Mouse (Mus musculus): ENCODE data around the gene Atg4b. TPM values are rescaled to one million over a fixed set of nuclear protein-coding genes. Genes with fewer than 3 reads are reported as not detected.
"Not testable (repeated sequence)": the region's sequence is repeated elsewhere in the genome, so short reads cannot be mapped to it uniquely, and the experiment has no call there.

Atg4b gene
- polyA plus RNA-seq, 1 experiment from 2014 or later: 54.8 TPM

DNA sequence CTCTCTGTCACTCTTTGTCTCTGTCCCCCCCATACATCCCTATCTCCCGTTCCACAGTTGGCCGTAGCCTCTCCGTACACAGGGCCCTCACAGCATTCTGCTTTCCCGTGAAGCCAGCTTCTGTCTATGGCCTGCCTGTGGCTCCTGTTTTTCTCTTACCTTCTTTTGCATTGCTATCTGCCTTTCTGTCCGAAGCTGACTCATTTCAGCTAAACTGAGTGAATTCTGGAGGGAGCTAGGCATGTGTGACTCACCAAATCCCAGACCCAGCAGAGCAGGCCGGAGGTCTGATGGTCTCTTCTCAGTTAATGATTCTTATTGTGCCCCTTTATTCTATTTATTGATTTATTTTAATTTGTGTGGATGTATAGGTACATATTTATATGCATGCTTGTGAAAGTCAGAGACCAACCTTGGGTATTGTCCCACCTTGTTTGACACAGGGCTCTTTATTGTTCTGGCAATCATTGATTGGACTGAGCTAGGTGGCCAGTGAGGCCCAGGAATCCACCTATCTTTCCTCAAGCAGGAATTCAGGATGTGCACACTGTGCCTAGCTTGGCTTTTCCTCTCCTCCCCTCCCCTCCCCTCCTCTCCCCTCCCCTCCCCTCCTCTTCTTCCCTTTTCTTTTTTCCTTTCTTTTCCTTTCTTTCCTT lies 84.7 kb downstream of the Atg4b start:
- Histone ChIP-seq H3K27ac (ENCODE audit: low read length) (no peak overlapping the region), H3K9me3 (replicated peaks; ENCODE audit: control insufficient read depth, low read length) (no peaks in the 10 kb centered on the region), H3K4me1 (ENCODE audit: control insufficient read depth, insufficient read depth, low read length) (no peaks in the 10 kb centered on the region), H3K4me3 (ENCODE audit: low read length) (no peak overlapping the region), H3K36me3 (ENCODE audit: control insufficient read depth, insufficient read depth) (peaks cover 2% of the 10 kb centered on the region; the same call in 1 of the 2 replicates), H3K27me3 (ENCODE audit: control insufficient read depth, insufficient read depth, low read length) (no peaks in the 10 kb centered on the region), H3K9ac (ENCODE audit: low read length) (no peak overlapping the region), H3K4me2 (ENCODE audit: low read depth, low read length) (no peak overlapping the region)
- WGBS: 78% methylated on average over 6 of the region's 6 CpGs
- no peak for ATAC-seq (replicated peaks; ENCODE audit: extremely low read depth, insufficient read depth, low FRiP score)

DNA sequence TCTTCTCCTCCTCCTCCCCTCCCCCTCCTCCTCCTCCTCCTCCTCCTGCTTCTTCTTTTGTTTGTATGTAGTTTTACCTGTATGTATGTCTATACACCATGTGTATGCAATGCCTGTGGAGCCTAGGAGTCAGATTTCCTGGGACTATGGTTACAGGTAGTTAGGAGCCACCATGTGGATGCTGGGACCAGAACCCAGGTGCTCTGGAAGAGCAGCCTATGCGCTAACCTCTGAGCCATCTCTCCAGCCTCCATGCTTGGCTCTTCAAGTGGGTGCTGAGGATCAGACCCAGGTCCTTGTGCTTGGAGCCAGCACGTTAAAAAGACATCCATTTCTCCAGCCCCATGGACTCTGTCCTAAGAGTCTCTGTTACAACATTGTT lies 85.2 kb downstream of the Atg4b start:
- H3K27ac ChIP-seq (ENCODE audit: low read length): no peak overlapping the region
- ATAC-seq (replicated peaks; ENCODE audit: extremely low read depth, insufficient read depth, low FRiP score): no peak
- H3K4me3 ChIP-seq (ENCODE audit: low read length): no peak overlapping the region
- H3K27me3 ChIP-seq (ENCODE audit: control insufficient read depth, insufficient read depth, low read length): no peaks in the 10 kb centered on the region
- 85% methylated on average over 2 of the region's 2 CpGs for WGBS
- H3K4me1 ChIP-seq (ENCODE audit: control insufficient read depth, insufficient read depth, low read length): no peaks in the 10 kb centered on the region
- no peak overlapping the region for H3K9ac ChIP-seq (ENCODE audit: low read length)
- no peaks in the 10 kb centered on the region for H3K9me3 ChIP-seq (replicated peaks; ENCODE audit: control insufficient read depth, low read length)
- no peak overlapping the region for H3K4me2 ChIP-seq (ENCODE audit: low read depth, low read length)
- peaks cover 2% of the 10 kb centered on the region; the same call in 1 of the 2 replicates for H3K36me3 ChIP-seq (ENCODE audit: control insufficient read depth, insufficient read depth)

DNA sequence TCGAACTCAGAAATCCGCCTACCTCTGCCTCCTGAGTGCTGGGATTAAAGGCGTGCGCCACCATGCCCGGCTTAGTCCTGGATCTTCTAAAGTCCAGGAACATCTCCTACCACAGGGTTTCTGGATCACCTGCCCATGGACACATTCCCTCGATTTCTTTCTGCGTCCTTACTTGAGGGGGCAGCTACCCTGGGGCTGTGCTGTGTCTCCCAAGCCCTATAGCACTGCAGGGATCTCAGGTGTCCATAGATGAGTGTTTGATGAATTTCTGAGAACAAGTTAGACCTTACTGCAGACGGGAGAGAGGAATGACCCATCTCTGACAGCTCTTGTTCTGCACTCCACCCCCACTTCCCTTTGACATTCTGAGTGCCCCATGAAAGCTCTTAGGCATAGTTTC lies 86.0 kb downstream of the Atg4b start:
- H3K4me1 ChIP-seq (ENCODE audit: control insufficient read depth, insufficient read depth, low read length): no peaks in the 10 kb centered on the region
- no peak overlapping the region for H3K9ac ChIP-seq (ENCODE audit: low read length)
- no peak overlapping the region for H3K4me3 ChIP-seq (ENCODE audit: low read length)
- H3K9me3 ChIP-seq (replicated peaks; ENCODE audit: control insufficient read depth, low read length): no peaks in the 10 kb centered on the region
- H3K36me3 ChIP-seq (ENCODE audit: control insufficient read depth, insufficient read depth): peaks cover 2% of the 10 kb centered on the region; the same call in 1 of the 2 replicates
- no peak for ATAC-seq (replicated peaks; ENCODE audit: extremely low read depth, insufficient read depth, low FRiP score)
- H3K27me3 ChIP-seq (ENCODE audit: control insufficient read depth, insufficient read depth, low read length): no peaks in the 10 kb centered on the region
- H3K27ac ChIP-seq (ENCODE audit: low read length): no peak overlapping the region
- 92% methylated on average over 8 of the region's 8 CpGs for WGBS
- H3K4me2 ChIP-seq (ENCODE audit: low read depth, low read length): no peak overlapping the region

DNA sequence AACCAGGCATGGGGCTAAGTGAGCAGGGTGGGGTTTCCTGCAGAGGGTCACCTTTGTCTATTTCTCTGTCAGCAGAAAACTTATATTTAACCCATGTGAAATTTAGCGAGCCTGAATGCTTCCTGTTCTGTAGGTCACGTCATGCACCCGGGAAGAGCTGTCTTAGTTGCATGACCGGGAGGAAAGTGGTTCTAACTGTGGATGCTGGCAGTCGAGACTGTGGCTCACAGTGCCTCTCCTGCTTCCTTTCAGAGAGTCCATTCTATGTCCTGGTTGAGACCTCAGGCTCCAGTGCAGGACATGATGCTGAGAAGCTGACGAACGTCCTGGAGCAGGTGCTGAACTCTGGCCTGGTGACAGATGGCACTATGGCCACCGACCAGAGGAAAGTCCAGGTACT lies 87.3 kb downstream of the Atg4b start:
- not testable (repeated sequence) for H3K4me3 ChIP-seq (ENCODE audit: low read length); H3K27me3 ChIP-seq (ENCODE audit: control insufficient read depth, insufficient read depth, low read length); H3K9ac ChIP-seq (ENCODE audit: low read length); H3K4me2 ChIP-seq (ENCODE audit: low read depth, low read length); H3K36me3 ChIP-seq (ENCODE audit: control insufficient read depth, insufficient read depth); H3K4me1 ChIP-seq (ENCODE audit: control insufficient read depth, insufficient read depth, low read length); H3K27ac ChIP-seq (ENCODE audit: low read length); ATAC-seq (replicated peaks; ENCODE audit: extremely low read depth, insufficient read depth, low FRiP score); H3K9me3 ChIP-seq (replicated peaks; ENCODE audit: control insufficient read depth, low read length)
- 81% methylated on average over 6 of the region's 8 CpGs for WGBS

Other genes starting within 250 kb of the Atg4b start
- 3.8 and 4.5 TPM in 2 replicates for gene Farp2, start 239.4 kb upstream of the Atg4b start, polyA plus RNA-seq (2015; fragmentation: Nextera tagmentation; extraction: Ambion mirVana)
- 150 and 158 TPM in 2 replicates for gene Stk25, start 92.8 kb upstream of the Atg4b start, polyA plus RNA-seq (2015; fragmentation: Nextera tagmentation; extraction: Ambion mirVana)
- gene Bok, start 65.8 kb upstream of the Atg4b start, polyA plus RNA-seq (2015; fragmentation: Nextera tagmentation; extraction: Ambion mirVana): 41.4 and 46.4 TPM in 2 replicates
- gene Thap4, start 3.4 kb downstream of the Atg4b start, polyA plus RNA-seq (2015; fragmentation: Nextera tagmentation; extraction: Ambion mirVana): 54.3 and 54.4 TPM in 2 replicates
- 154 and 172 TPM in 2 replicates for gene Dtymk, start 50.4 kb downstream of the Atg4b start, polyA plus RNA-seq (2015; fragmentation: Nextera tagmentation; extraction: Ambion mirVana)
- 13.0 and 13.4 TPM in 2 replicates for gene Ing5, start 52.5 kb downstream of the Atg4b start, polyA plus RNA-seq (2015; fragmentation: Nextera tagmentation; extraction: Ambion mirVana)
- 17.9 and 18.5 TPM in 2 replicates for gene D2hgdh, start 73.4 kb downstream of the Atg4b start, polyA plus RNA-seq (2015; fragmentation: Nextera tagmentation; extraction: Ambion mirVana)
- 0.14 TPM in 1 of 2 replicates, not detected in the other for gene Gal3st2, start 109.8 kb downstream of the Atg4b start, polyA plus RNA-seq (2015; fragmentation: Nextera tagmentation; extraction: Ambion mirVana)
- gene Gal3st2b, start 166.8 kb downstream of the Atg4b start, polyA plus RNA-seq (2015; fragmentation: Nextera tagmentation; extraction: Ambion mirVana): 0.14 and 0.18 TPM in 2 replicates
- 0.03 TPM in 1 of 2 replicates, not detected in the other for gene Gal3st2c, start 239.0 kb downstream of the Atg4b start, polyA plus RNA-seq (2015; fragmentation: Nextera tagmentation; extraction: Ambion mirVana)